Comparison of ENCODE assay signal across 8 mouse cellular contexts in the genomic region with DNA sequence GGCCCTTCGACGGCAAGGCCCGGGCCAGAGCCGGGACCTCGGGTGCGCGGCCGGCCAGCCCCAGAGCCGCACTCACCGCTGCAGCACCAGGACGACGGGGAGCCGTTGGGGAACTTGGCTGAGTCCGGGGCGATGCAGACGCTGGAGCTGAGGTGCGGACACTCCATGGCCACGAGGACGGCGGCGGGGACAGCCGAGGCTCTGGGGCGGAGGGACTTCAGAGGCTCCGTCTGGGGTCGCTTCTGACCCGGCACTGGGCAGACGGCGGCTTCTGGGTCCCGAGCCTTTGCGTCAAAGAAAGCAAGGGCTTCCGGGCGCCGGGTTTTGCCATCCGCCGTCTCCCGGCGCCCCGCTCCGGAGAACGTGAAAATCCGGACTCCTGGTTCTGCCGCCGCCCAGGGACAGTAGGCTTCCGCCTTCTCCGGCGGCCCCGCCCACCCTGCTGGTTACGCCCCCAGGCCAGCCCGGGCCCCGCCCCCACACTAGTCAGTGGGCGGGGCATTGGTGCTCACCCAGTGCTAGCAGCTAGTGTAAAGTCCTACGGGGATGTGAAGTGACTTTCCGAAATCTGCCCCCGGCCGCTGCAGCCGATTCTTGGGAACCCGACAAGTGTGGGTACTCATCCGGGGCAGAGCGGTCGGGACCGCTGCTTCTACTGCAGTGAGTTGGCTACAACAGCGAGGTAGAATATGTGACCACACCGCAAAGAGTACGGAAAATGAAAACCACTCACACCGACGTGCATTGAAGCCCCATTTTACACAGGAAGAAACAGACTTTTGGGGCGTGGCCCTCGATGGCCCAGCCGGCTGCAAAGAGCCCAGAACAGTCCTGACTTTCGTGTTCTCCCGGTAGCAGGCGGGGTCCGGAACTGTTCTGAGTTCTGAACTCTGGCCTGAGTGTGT. TPM values are rescaled to one million over a fixed set of nuclear protein-coding genes. Genes with fewer than 3 reads are reported as not detected.
DNase-seq lines count a peak whose midpoint lies in the region; ATAC-seq lines count a peak whose summit lies in the region.

A gene (minus strand): TSS at position 435 of the 905 bp plus-strand sequence.

- H3K4me1 ChIP-seq in forebrain, embryonic 11.5 days (replicated peaks; ENCODE audit: control insufficient read depth, insufficient read depth, low read length) = peaks cover 10% of the 10 kb centered on the region
- peaks cover 24% of the 10 kb centered on the region for H3K4me1 ChIP-seq in heart, embryonic 16.5 days (ENCODE audit: control insufficient read depth, insufficient read depth, low read length)
- H3K4me1 ChIP-seq in liver, embryonic 15.5 days (replicated peaks) = peaks cover 60% of the 10 kb centered on the region
- H3K4me1 ChIP-seq in neural tube, embryonic 12.5 days = peaks cover 31% of the 10 kb centered on the region

- peak within 1 kb of the TSS; percentile 99 for H3K9ac ChIP-seq in forebrain, embryonic 11.5 days (ENCODE audit: low read length)
- H3K9ac ChIP-seq in heart, embryonic 16.5 days (ENCODE audit: low read length) = peak within 1 kb of the TSS; percentile 99
- peak within 1 kb of the TSS; percentile 93 for H3K9ac ChIP-seq in liver, embryonic 15.5 days
- H3K9ac ChIP-seq in neural tube, embryonic 12.5 days = peak within 1 kb of the TSS; percentile 99

- peak within 1 kb of the TSS; percentile 64 for H3K4me2 ChIP-seq in forebrain, embryonic 11.5 days (ENCODE audit: low read depth, low read length, severe bottlenecking)
- H3K4me2 ChIP-seq in heart, embryonic 16.5 days (ENCODE audit: low read depth, low read length) = peak within 1 kb of the TSS; percentile 91
- peak within 1 kb of the TSS; percentile 95 for H3K4me2 ChIP-seq in liver, embryonic 15.5 days
- peak within 1 kb of the TSS; percentile 85 for H3K4me2 ChIP-seq in neural tube, embryonic 12.5 days (replicated peaks)

- H3K4me3 ChIP-seq in forebrain, embryonic 11.5 days (ENCODE audit: low read depth, low read length) = peak within 1 kb of the TSS; percentile 86
- H3K4me3 ChIP-seq in heart, embryonic 16.5 days (ENCODE audit: low read length) = peak within 1 kb of the TSS; percentile 98
- H3K4me3 ChIP-seq in liver, embryonic 15.5 days (replicated peaks) = peak within 1 kb of the TSS; percentile 92
- peak within 1 kb of the TSS; percentile 96 for H3K4me3 ChIP-seq in neural tube, embryonic 12.5 days

- H3K36me3 ChIP-seq in forebrain, embryonic 11.5 days (ENCODE audit: control insufficient read depth, insufficient read depth, low read length) = no peaks in the 10 kb centered on the region
- no peaks in the 10 kb centered on the region for H3K36me3 ChIP-seq in heart, embryonic 16.5 days (ENCODE audit: control insufficient read depth, insufficient read depth)
- no peaks in the 10 kb centered on the region for H3K36me3 ChIP-seq in liver, embryonic 15.5 days (replicated peaks)
- no peaks in the 10 kb centered on the region for H3K36me3 ChIP-seq in neural tube, embryonic 12.5 days

- ATAC-seq in forebrain, embryonic 11.5 days (replicated peaks; ENCODE audit: low FRiP score) = peak; percentile 94
- peak; percentile 96 for ATAC-seq in heart, embryonic 16.5 days (replicated peaks; ENCODE audit: extremely low read depth, insufficient read depth, low FRiP score)
- ATAC-seq in liver, embryonic 15.5 days (ENCODE audit: insufficient read depth) = peak; percentile 85
- peak; percentile 95 for ATAC-seq in neural tube, embryonic 12.5 days (ENCODE audit: low FRiP score, low read depth)

- H3K27me3 ChIP-seq in forebrain, embryonic 11.5 days (ENCODE audit: control insufficient read depth, insufficient read depth, low read length) = no peaks in the 10 kb centered on the region
- no peaks in the 10 kb centered on the region for H3K27me3 ChIP-seq in heart, embryonic 16.5 days (ENCODE audit: control insufficient read depth, insufficient read depth, low read length)
- no peaks in the 10 kb centered on the region for H3K27me3 ChIP-seq in liver, embryonic 15.5 days
- no peaks in the 10 kb centered on the region for H3K27me3 ChIP-seq in neural tube, embryonic 12.5 days (replicated peaks)

- under 1% methylated on average over 71 of the region's 73 CpGs for WGBS in forebrain, embryonic 11.5 days
- WGBS in heart, embryonic 16.5 days = under 1% methylated on average over 73 of the region's 73 CpGs
- under 1% methylated on average over 73 of the region's 73 CpGs for WGBS in liver, embryonic 15.5 days (ENCODE audit: insufficient replicate concordance)
- under 1% methylated on average over 72 of the region's 73 CpGs for WGBS in neural tube, embryonic 12.5 days

- peak within 1 kb of the TSS; percentile 91 for H3K27ac ChIP-seq in forebrain, embryonic 11.5 days (ENCODE audit: low read depth, low read length)
- H3K27ac ChIP-seq in heart, embryonic 16.5 days (ENCODE audit: low read length) = peak within 1 kb of the TSS; percentile 97
- H3K27ac ChIP-seq in liver, embryonic 15.5 days (replicated peaks) = peak within 1 kb of the TSS; percentile 88
- peak within 1 kb of the TSS; percentile 93 for H3K27ac ChIP-seq in neural tube, embryonic 12.5 days

- no peaks in the 10 kb centered on the region for H3K9me3 ChIP-seq in forebrain, embryonic 11.5 days (ENCODE audit: control insufficient read depth, low read length)
- H3K9me3 ChIP-seq in heart, embryonic 16.5 days (replicated peaks; ENCODE audit: control insufficient read depth, low read length) = no peaks in the 10 kb centered on the region
- no peaks in the 10 kb centered on the region for H3K9me3 ChIP-seq in liver, embryonic 15.5 days (replicated peaks)
- no peaks in the 10 kb centered on the region for H3K9me3 ChIP-seq in neural tube, embryonic 12.5 days

- peak; percentile 94 for DNase-seq in CD8-positive naive resting alpha-beta T cell, adult 2 months (ENCODE audit: low read depth in 2 of 2, low spot score in 2 of 2)
- DNase-seq in c-Kit-positive CD71-negative TER-119-negative erythroid progenitor cells, embryonic 14.5 days (ENCODE audit: low read depth) = peak; percentile 94
- DNase-seq in forebrain, embryonic 11.5 days (ENCODE audit: low spot score) = peak; percentile 99
- DNase-seq in kidney, postnatal 36 days = peak; percentile 95 to 97
- DNase-seq in telencephalon, adult 2 months (ENCODE audit: low read depth, low spot score) = peak; percentile 85

RNA-seq across cellular contexts. Expression of the gene that starts here (rescaled TPM):
- 92.4 and 99.8 TPM in 2 replicates for polyA plus RNA-seq in forebrain, embryonic 11.5 days (2014; fragmentation: Nextera tagmentation; extraction: Ambion mirVana)
- 42.3 and 42.7 TPM in 2 replicates for polyA plus RNA-seq in heart, embryonic 16.5 days (2015; fragmentation: Nextera tagmentation; extraction: Ambion mirVana)
- polyA plus RNA-seq in liver, embryonic 15.5 days (2015; fragmentation: Nextera tagmentation; extraction: Ambion mirVana) = 13.1 and 13.4 TPM in 2 replicates
- 93.9 and 99.8 TPM in 2 replicates for polyA plus RNA-seq in neural tube, embryonic 12.5 days (2016; fragmentation: Nextera tagmentation; extraction: Ambion mirVana)

Comparison
In these comparisons a context has a peak if more than half of its experiments do, and no peak if none do; other contexts are left out.
1. Peak in every context shown above with its lines: DNase-seq, ATAC-seq, H3K4me3 ChIP-seq and H3K27ac ChIP-seq.